In the genomic region with DNA sequence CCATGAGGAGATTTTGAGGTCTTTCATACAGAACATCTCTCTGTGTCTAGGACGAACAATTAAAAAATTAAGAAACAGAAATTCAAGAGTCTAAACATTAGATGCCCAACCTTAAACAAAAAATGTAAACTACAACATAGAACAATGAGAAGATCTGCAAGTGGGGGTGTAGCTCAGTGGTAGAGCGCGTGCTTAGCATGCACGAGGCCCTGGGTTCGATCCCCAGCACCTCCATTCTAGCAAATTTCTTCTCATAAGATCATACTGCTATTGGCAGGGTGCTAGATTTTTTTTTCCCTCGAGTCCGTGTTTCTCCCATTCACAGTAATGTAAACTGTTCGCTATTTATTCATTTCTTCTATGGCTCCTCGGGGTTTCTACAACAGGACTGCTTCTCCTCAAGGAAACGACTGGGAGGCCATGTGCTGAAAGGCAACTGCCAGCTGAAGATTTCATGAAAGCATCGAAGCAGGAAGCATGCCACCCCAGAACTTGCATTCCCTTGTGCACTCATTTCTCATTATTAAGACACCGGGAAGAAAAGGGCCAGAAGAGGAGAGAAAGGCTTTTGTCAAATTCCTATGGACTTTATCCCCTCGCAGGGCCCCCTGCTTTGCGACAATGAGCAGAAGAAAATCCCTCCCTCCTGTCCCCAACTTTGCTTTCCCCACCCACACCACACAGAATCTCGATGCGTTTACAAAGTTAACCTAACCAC, we compare ENCODE assay signal across 7 mouse cellular contexts. TPM values are rescaled to one million over a fixed set of nuclear protein-coding genes. Genes with fewer than 3 reads are reported as not detected.
DNase-seq lines count a peak whose midpoint lies in the region; ATAC-seq lines count a peak whose summit lies in the region.

No protein-coding gene starts in this region.

- no peaks in the 10 kb centered on the region for H3K9me3 ChIP-seq in intestine, embryonic 16.5 days (ENCODE audit: control insufficient read depth, low read length)
- no peaks in the 10 kb centered on the region for H3K9me3 ChIP-seq in neural tube, embryonic 12.5 days

- H3K4me3 ChIP-seq in intestine, embryonic 16.5 days (ENCODE audit: low read length): peak overlapping the region; percentile 30
- no peak overlapping the region for H3K4me3 ChIP-seq in neural tube, embryonic 12.5 days

- H3K27me3 ChIP-seq in intestine, embryonic 16.5 days (replicated peaks; ENCODE audit: control insufficient read depth, insufficient read depth, low read length): no peaks in the 10 kb centered on the region
- H3K27me3 ChIP-seq in neural tube, embryonic 12.5 days (replicated peaks): peaks cover 14% of the 10 kb centered on the region; the same call in 1 of the 2 replicates

- H3K4me1 ChIP-seq in intestine, embryonic 16.5 days (ENCODE audit: control insufficient read depth, insufficient read depth, low read length): peaks cover 4% of the 10 kb centered on the region; the same call in 1 of the 2 replicates
- H3K4me1 ChIP-seq in neural tube, embryonic 12.5 days: no peaks in the 10 kb centered on the region

- intact Hi-C loops in left cerebral cortex, postnatal 10 days (cut with DNase I): no loop called here

- H3K9ac ChIP-seq in intestine, embryonic 16.5 days (ENCODE audit: low read depth, low read length): peak overlapping the region; percentile 37
- H3K9ac ChIP-seq in neural tube, embryonic 12.5 days: no peak overlapping the region

- peak overlapping the region; percentile 42 for H3K4me2 ChIP-seq in intestine, embryonic 16.5 days (ENCODE audit: low read depth, low read length)
- peak overlapping the region; percentile 40 for H3K4me2 ChIP-seq in neural tube, embryonic 12.5 days (replicated peaks)

- no peak overlapping the region for H3K27ac ChIP-seq in intestine, embryonic 16.5 days (ENCODE audit: low read length)
- no peak overlapping the region for H3K27ac ChIP-seq in neural tube, embryonic 12.5 days

- WGBS in intestine, embryonic 16.5 days: 15% methylated on average over 16 of the region's 16 CpGs
- WGBS in neural tube, embryonic 12.5 days: 6% methylated on average over 16 of the region's 16 CpGs

- DNase-seq in retina, embryonic 14.5 days (ENCODE audit: low spot score): peak; percentile 60
- DNase-seq in retina, postnatal 1 day: no peak
- peak; percentile 82 for DNase-seq in embryo, embryonic 9.5 days (ENCODE audit: extremely low spot score)
- DNase-seq in urinary bladder, adult 2 months (ENCODE audit: low spot score): no peak
- no peak for DNase-seq in left cerebral cortex, postnatal 10 days (ENCODE audit: extremely low spot score in 1 of 2, low spot score in 2 of 2)

- no peak for ATAC-seq in intestine, embryonic 16.5 days
- no peak for ATAC-seq in neural tube, embryonic 12.5 days (ENCODE audit: low FRiP score, low read depth)

- no peaks in the 10 kb centered on the region for H3K36me3 ChIP-seq in intestine, embryonic 16.5 days (ENCODE audit: control insufficient read depth, insufficient read depth, low read length)
- H3K36me3 ChIP-seq in neural tube, embryonic 12.5 days: no peaks in the 10 kb centered on the region

RNA-seq across cellular contexts. Expression of a gene that starts 50.0 kb away (rescaled TPM):
- not detected in 2 replicates for polyA plus RNA-seq in intestine, embryonic 16.5 days (2015; fragmentation: Nextera tagmentation; extraction: Ambion mirVana)
- not detected in 2 replicates for polyA plus RNA-seq in neural tube, embryonic 12.5 days (2016; fragmentation: Nextera tagmentation; extraction: Ambion mirVana)
- polyA plus RNA-seq in urinary bladder, adult 2 months (2012; rRNA removed): 0.10 TPM in 1 of 2 replicates, not detected in the other
- not detected for total RNA-seq in left cerebral cortex, postnatal 10 days (2021)

Comparison
In these comparisons a context has a peak if more than half of its experiments do, and no peak if none do; other contexts are left out.
1. DNase-seq: peak in retina, embryonic 14.5 days (single experiment) and embryo, embryonic 9.5 days (single experiment); none in retina, postnatal 1 day (single experiment), urinary bladder, adult 2 months (single experiment) and left cerebral cortex, postnatal 10 days (0 of 2).